Mouse (Mus musculus) kidney, adult 2 months (tissue): ENCODE results near the gene Ephb3.
"Not testable (repeated sequence)": the region's sequence is repeated elsewhere in the genome, so short reads cannot be mapped to it uniquely, and the experiment has no call there.

Source experiments
- CTCF ChIP-seq: fragments of 200-500 bp; conservative IDR thresholded peaks from 2 replicates; pipeline ENCODE4 v1.5.1; 2011; ENCODE audit warnings: low read depth, mild to moderate bottlenecking, control low read depth, low read length, moderate library complexity, mixed read lengths; ENCODE audit not compliant: insufficient read depth, insufficient read length
- POLR2A ChIP-seq: fragments of 200-500 bp; IDR thresholded peaks from one replicate; pipeline ENCODE4 v1.6.1; 2011; ENCODE audit warnings: low read depth, low read length, control low read depth

DNA sequence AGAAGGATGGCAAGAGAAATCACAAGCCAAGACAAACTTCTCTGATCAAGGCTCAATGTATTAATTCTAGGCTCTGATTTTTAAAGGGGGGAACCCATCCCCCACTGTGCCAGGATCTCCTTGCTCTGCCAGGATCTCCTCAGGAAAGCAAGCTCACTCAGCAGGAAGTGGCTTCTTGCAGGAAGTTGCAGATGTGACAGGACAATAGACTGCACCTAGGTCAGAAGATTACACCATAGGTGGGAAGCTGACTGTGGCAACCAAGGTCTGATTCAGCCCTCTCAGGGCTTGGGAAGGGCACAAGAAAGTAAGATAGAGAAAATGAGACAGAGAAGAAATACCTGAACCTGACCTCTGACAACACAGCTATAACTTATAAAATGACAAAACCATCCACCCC is 48.3 kb upstream of the Ephb3 start:
- not testable (repeated sequence) for TF ChIP-seq POLR2A, CTCF
